Mouse (Mus musculus) liver, postnatal 0 days (tissue): ENCODE results near the gene Gm14412. TPM values are rescaled to one million over a fixed set of nuclear protein-coding genes. Genes with fewer than 3 reads are reported as not detected.
"Not testable (repeated sequence)": the region's sequence is repeated elsewhere in the genome, so short reads cannot be mapped to it uniquely, and the experiment has no call there.

ENCODE experiments used
- ATAC-seq: fragments of 200-750 bp; cut with Nextera tagmentation; 2 replicates; pipeline ENCODE4 v1.8.0; 2017; ENCODE audit warnings: mild to moderate bottlenecking, moderate library complexity
- DNase-seq: peaks from one replicate; pipeline ENCODE4 v3.0.0-alpha.2; 2016
- H3K27ac ChIP-seq: fragments of 300-500 bp; sonication (generic); 2 replicates; pipeline ENCODE4 v1.5.1; 2014; ENCODE audit warnings: antibody characterized with exemption, moderate library complexity, mild to moderate bottlenecking, low read depth
- H3K27me3 ChIP-seq: fragments of 300-500 bp; sonication (generic); 2 replicates; pipeline ENCODE4 v1.6.1; 2014; ENCODE audit warnings: low read length, control low read depth, mixed read lengths; ENCODE audit not compliant: insufficient read depth
- H3K36me3 ChIP-seq: fragments of 300-500 bp; sonication (generic); replicated peaks from 2 replicates; pipeline ENCODE4 v1.6.1; 2014; ENCODE audit warnings: mild to moderate bottlenecking, control low read depth, low read length, moderate library complexity, mixed read lengths; ENCODE audit not compliant: insufficient read depth
- H3K4me1 ChIP-seq: fragments of 300-500 bp; sonication (generic); 2 replicates; pipeline ENCODE4 v1.6.1; 2014; ENCODE audit warnings: antibody characterized with exemption, mild to moderate bottlenecking, control low read depth; ENCODE audit not compliant: insufficient read depth
- H3K4me2 ChIP-seq: fragments of 300-500 bp; sonication (generic); 2 replicates; pipeline ENCODE4 v1.6.1; 2014; ENCODE audit warnings: low read depth, mild to moderate bottlenecking, low read length, moderate library complexity, mixed read lengths
- H3K4me3 ChIP-seq: fragments of 300-500 bp; sonication (generic); 2 replicates; pipeline ENCODE4 v1.5.1; 2014; ENCODE audit warnings: low read depth, low read length
- H3K9ac ChIP-seq: fragments of 300-500 bp; sonication (generic); replicated peaks from 2 replicates; pipeline ENCODE4 v1.6.1; 2014; ENCODE audit warnings: mild to moderate bottlenecking, moderate library complexity
- H3K9me3 ChIP-seq: fragments of 300-500 bp; sonication (generic); 2 replicates; pipeline ENCODE4 v1.6.1; 2016; ENCODE audit warnings: mild to moderate bottlenecking, control low read depth, low read length, mixed read lengths
- WGBS: fragments of 180-500 bp; shearing (Covaris S2); extraction: QIAGEN DNeasy Blood & Tissue Kit; methylation state at CpG from one replicate; pipeline ENCODE4 v1.1.7; 2014; ENCODE audit not compliant: insufficient replicate concordance; 5-methylcytosine and 5-hydroxymethylcytosine counted together
- polyA plus RNA-seq: library from polyadenylated mRNA; unstranded; fragments of >200 nt; fragmentation: Nextera tagmentation; extraction: Ambion mirVana; gene quantifications from 2 replicates; pipeline ENCODE4 v1.2.1, GENCODE M21; 2015

Gene Gm14412
- polyA plus RNA-seq, 1 experiment from 2014 or later = not detected

DNA sequence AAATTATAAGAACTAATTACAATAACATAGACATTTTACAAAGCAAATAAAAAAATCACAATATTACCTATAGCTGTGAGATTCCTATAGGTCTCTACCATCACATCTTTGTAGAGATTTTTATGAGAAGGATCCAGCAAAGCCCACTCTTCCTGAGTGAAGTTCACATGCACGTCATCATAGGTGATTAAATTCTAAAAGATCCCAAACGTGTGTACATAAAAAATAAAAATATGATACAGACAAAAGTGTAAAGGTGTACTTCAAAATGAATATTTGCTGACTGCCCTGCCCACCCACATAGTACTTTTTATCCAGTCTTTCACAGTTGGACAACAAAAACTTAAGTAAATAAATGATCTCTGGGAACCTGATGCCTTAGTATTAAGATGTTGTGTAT, 57.2 kb downstream of the Gm14412 start, which contains the start of gene Gm14409:
Gene Gm14409, minus strand, starts transcription at position 101 of the 400 bp plus-strand sequence.
- not testable (repeated sequence) for H3K4me3 ChIP-seq, H3K4me2 ChIP-seq, ATAC-seq, H3K36me3 ChIP-seq, H3K27ac ChIP-seq, H3K4me1 ChIP-seq, DNase-seq, H3K9me3 ChIP-seq, H3K9ac ChIP-seq, H3K27me3 ChIP-seq
- no CpG with 5 or more reads among the region's 2 CpGs for WGBS

Other genes with a start within 250 kb of the Gm14412 start
- gene Gm14401, start 250.0 kb downstream of the Gm14412 start, polyA plus RNA-seq = not detected in 2 replicates
- gene Gm14410, start 117.9 kb downstream of the Gm14412 start, polyA plus RNA-seq = 4.2 and 5.0 TPM in 2 replicates
- not detected in 2 replicates for gene Gm14409, start 57.3 kb downstream of the Gm14412 start, polyA plus RNA-seq
- gene Gm14418, start 74.0 kb upstream of the Gm14412 start, polyA plus RNA-seq = 1.1 and 1.4 TPM in 2 replicates
- 1.8 and 2.3 TPM in 2 replicates for gene Zfp970, start 140.4 kb upstream of the Gm14412 start, polyA plus RNA-seq
- gene Gm14403, start 173.9 kb upstream of the Gm14412 start, polyA plus RNA-seq = 1.5 and 2.0 TPM in 2 replicates